Mouse (Mus musculus): ENCODE measurements around the gene Gm49337. TPM values are rescaled to one million over a fixed set of nuclear protein-coding genes. Genes with fewer than 3 reads are reported as not detected.

Gm49337 gene
- not detected in 2 replicates for polyA plus RNA-seq (2021; fragmentation: Nextera tagmentation)
- long read RNA-seq, experiment 1: 0 reads
- long read RNA-seq, experiment 2: 0 reads

DNA sequence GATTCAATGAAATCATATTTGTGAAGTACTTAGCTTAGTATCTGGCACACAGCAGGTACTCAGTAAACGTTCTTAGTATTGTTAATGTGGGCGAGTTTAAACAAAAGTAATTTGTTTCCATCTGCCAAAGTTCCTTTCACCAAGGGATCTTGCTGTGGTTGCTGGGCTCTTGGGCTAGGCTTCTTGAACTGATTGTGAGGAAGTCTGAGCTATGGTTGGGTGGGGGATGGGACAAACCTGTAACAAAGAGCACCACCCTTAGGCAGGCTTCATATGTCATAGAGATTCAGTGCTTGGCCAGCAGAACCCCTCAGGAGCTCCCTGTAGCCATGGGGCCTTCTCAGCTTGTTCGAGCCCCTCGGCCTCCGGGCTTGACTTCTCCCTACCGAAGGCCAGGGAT, at the start of gene Gm49337, which contains the start of gene 1700042G07Rik:
Gene Gm49337 (plus strand): TSS at position 313 of the 400 bp plus-strand sequence.
Gene 1700042G07Rik (plus strand): TSS at position 301 of the 400 bp plus-strand sequence.

DNA sequence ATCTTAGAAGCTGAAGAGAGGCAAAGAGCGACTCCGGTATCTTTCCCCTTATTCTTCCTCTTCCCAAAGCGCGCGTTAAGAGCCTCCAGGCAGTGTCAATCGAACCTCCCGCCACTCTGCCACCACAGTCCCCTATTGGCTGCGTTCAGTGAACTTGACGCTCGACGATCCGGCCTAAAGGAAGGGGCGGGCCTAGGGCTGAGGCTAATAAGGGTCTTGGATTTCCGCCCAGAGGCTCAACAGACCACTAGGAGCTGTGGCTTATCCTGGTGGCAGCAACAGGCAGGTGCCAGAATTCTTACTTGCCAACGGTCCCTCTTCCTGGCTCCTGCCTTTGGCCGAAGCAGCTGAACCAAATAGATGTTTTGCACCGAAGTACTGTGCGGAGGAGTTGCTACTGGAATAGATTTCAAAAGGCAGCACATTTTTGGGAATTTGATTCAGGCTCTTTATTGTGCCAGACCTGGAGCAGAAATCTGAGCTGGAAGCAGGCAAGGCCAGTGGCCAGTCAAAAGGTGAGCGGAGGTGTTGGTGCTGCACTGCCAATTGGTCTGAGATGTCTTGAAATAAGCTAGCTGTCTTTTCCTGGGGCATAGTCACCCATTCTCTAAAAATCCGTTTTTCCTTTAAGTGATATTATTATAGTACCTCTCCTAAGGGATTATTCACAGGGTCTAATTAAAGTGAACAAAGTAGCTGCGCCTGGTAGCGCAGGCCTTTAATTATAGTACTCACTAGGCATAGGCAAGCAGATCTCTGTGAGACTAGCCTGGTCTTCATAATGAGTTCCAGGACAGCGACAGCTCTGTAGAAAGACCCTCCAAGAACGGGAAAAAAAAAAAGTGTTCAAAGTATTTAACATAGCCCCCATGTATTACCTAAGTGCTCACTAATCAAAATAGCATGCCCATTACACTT, 49.3 kb upstream of the Gm49337 start, which contains the start of the genes Rad54l and Pomgnt1:
Gene Rad54l (minus strand): TSS at position 89 of the 918 bp plus-strand sequence.
Gene Pomgnt1 (plus strand): TSS at position 239 of the 918 bp plus-strand sequence.

DNA sequence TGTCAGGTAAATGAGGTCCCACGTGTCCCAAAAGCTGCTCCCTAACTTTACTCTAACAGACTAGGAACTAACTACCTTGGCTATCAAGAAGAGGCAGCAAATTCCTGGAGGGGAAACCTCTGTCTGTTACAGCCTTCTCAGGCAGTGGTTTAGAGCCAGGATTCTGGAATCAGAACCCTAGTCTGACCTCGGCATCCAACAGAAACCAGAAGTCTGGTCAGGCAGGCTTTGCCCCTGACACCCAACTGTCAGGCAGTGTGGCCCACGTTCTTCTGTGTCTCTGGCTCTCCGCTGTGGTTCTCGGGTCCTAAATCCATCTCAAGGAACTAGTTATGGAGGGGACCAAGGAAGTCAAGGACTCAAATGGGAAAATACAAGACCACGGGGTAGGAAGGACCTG, 21.9 kb upstream of the Gm49337 start, which contains the start of gene Lurap1:
Gene Lurap1 (minus strand): TSS at position 101 of the 400 bp plus-strand sequence.

DNA sequence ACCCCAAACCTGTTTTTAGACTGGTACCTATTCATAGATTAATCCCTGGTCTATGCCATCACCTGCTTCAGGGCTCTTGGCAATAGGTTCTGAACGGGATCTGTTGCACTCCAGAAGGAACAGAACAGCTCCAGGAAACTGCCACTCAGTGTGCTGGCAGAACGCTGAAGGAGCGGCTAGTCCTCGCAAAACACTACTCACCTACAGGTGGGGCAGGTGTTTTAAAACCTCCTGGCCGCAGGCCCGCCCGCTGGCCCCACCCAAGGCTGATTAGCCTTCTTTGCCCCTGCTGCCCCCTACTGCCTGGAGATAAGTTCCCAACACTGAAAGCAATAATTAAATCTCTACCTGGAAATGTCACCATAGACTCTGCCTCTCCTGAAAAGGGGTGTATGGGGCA, 5.8 kb upstream of the Gm49337 start, which contains the start of gene Tspan1:
Gene Tspan1 (minus strand): TSS at position 198 of the 400 bp plus-strand sequence.

DNA sequence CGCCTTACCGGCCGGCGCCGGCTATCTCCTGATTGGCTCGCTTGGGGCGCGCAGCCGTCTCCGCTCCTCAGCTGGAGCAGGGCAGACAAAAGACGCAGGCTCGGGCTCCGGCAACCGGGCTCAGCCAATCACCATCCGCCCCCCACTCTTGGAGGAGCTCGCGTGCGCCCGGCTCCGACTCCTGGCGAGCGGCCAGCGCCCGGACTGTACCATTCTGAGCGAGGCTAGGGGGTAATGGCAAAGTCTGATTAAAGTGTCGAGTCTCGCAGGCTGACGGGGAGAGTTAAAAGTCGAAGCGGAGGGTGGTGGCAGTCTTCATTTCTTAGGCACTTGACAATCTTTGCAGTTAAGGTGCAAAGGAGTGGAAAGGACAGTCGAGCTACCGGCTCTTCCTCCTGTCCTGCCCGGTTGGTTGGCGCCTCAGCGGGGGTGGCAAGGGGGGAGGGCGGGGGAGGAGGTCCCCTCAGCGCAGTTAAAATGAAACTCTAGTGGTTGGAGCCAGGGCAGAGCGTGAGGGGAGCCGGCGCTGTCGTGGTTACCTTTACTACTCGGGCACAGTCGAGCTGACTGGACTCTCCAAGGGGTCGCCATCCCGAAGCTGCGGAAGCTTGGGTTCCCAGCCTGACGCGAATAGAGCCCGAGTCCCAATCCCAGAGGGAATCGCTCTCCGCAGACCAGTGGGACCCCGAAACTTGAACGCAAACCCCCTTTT, 48.1 kb downstream of the Gm49337 start, which contains the start of gene Pik3r3:
Gene Pik3r3 (plus strand): TSS at position 479 of the 712 bp plus-strand sequence.

Other genes starting within 250 kb of the Gm49337 start
- 0.04 TPM in 1 of 2 replicates, not detected in the other for gene Dmbx1, start 233.5 kb upstream of the Gm49337 start, polyA plus RNA-seq (2021; fragmentation: Nextera tagmentation)
- gene Faah, start 155.5 kb upstream of the Gm49337 start, polyA plus RNA-seq (2021; fragmentation: Nextera tagmentation): 120 and 129 TPM in 2 replicates
- gene Nsun4, start 119.5 kb upstream of the Gm49337 start, polyA plus RNA-seq (2021; fragmentation: Nextera tagmentation): 10.3 and 12.8 TPM in 2 replicates
- gene Uqcrh, start 98.3 kb upstream of the Gm49337 start, polyA plus RNA-seq (2021; fragmentation: Nextera tagmentation): 723 and 862 TPM in 2 replicates
- 23.5 and 27.0 TPM in 2 replicates for gene Lrrc41, start 98.1 kb upstream of the Gm49337 start, polyA plus RNA-seq (2021; fragmentation: Nextera tagmentation)
- 0.34 and 0.48 TPM in 2 replicates for gene Rad54l, start 49.7 kb upstream of the Gm49337 start, polyA plus RNA-seq (2021; fragmentation: Nextera tagmentation)
- 16.9 and 20.5 TPM in 2 replicates for gene Pomgnt1, start 49.5 kb upstream of the Gm49337 start, polyA plus RNA-seq (2021; fragmentation: Nextera tagmentation)
- 5.7 and 6.0 TPM in 2 replicates for gene Lurap1, start 22.0 kb upstream of the Gm49337 start, polyA plus RNA-seq (2021; fragmentation: Nextera tagmentation)
- 0.18 TPM in 1 of 2 replicates, not detected in the other for gene Tspan1, start 5.8 kb upstream of the Gm49337 start, polyA plus RNA-seq (2021; fragmentation: Nextera tagmentation)
- gene 1700042G07Rik, start within 50 bp of the Gm49337 start, polyA plus RNA-seq (2021; fragmentation: Nextera tagmentation): not detected in 2 replicates
- gene Pik3r3, start 48.2 kb downstream of the Gm49337 start, polyA plus RNA-seq (2021; fragmentation: Nextera tagmentation): 9.5 and 10.5 TPM in 2 replicates

Data from layer of hippocampus, adult 6 months (tissue).